Mouse (Mus musculus) natural killer cell, adult 2 months (primary cell): ENCODE measurements around the gene Ift74.
"Not testable (repeated sequence)": the region's sequence is repeated elsewhere in the genome, so short reads cannot be mapped to it uniquely, and the experiment has no call there.

ENCODE experiments used
- DNase-seq, 2 experiments: peaks; one replicate each; pipeline ENCODE4 v3.0.0; 2022; ENCODE audit warnings: low spot score in 2 of 2

Gene Ift74

GRCm38 (mm10) chr4:94613972-94614626, at the start of gene Ift74:
TSS of gene Ift74 (plus strand) at chr4:94614491.
- DNase-seq = peak; percentile 87 to 92

GRCm38 (mm10) chr4:94572677-94573076, 41.6 kb upstream of the Ift74 start:
- DNase-seq = no peak

- no peak for DNase-seq
Observed at GRCm38 (mm10) chr4:94591765-94592381, 22.4 kb upstream of the Ift74 start.

- DNase-seq = no peak
Observed at GRCm38 (mm10) chr4:94592709-94593108, 21.6 kb upstream of the Ift74 start.

GRCm38 (mm10) chr4:94601395-94601794, 12.9 kb upstream of the Ift74 start:
- peak in 1 of 2 experiments; percentile 8 for DNase-seq

GRCm38 (mm10) chr4:94602496-94603030, 11.7 kb upstream of the Ift74 start:
- DNase-seq = no peak

GRCm38 (mm10) chr4:94603031-94603629, 11.2 kb upstream of the Ift74 start, which contains the start of gene Plaa:
TSS of gene Plaa (minus strand) at chr4:94603244.
- DNase-seq = peak; percentile 80 to 87

- no peak for DNase-seq
Observed at GRCm38 (mm10) chr4:94604452-94605019, 9.8 kb upstream of the Ift74 start.

- DNase-seq = no peak
Observed at GRCm38 (mm10) chr4:94605591-94605990, 8.7 kb upstream of the Ift74 start.

- DNase-seq = no peak
Observed at GRCm38 (mm10) chr4:94610339-94610738, 4.0 kb upstream of the Ift74 start.

- no peak for DNase-seq
Observed at GRCm38 (mm10) chr4:94614627-94615006, 326 bp downstream of the Ift74 start.

GRCm38 (mm10) chr4:94620077-94620476, 5.8 kb downstream of the Ift74 start:
- DNase-seq = no peak

- DNase-seq = no peak
Observed at GRCm38 (mm10) chr4:94643141-94643540, 28.9 kb downstream of the Ift74 start.

- no peak for DNase-seq
Observed at GRCm38 (mm10) chr4:94649920-94650319, 35.6 kb downstream of the Ift74 start, which contains the start of gene Lrrc19. TSS of gene Lrrc19 (minus strand) at chr4:94650144.

- DNase-seq = not testable (repeated sequence)
Observed at GRCm38 (mm10) chr4:94650426-94651175, 36.3 kb downstream of the Ift74 start.

- DNase-seq = no peak
Observed at GRCm38 (mm10) chr4:94669718-94670117, 55.4 kb downstream of the Ift74 start.

- no peak for DNase-seq
Observed at GRCm38 (mm10) chr4:94680662-94681061, 66.4 kb downstream of the Ift74 start.

GRCm38 (mm10) chr4:94681181-94681580, 66.9 kb downstream of the Ift74 start:
- DNase-seq = no peak

- no peak for DNase-seq
Observed at GRCm38 (mm10) chr4:94682029-94682428, 67.7 kb downstream of the Ift74 start.

GRCm38 (mm10) chr4:94683305-94683704, 69.0 kb downstream of the Ift74 start:
- no peak for DNase-seq

- not testable (repeated sequence) for DNase-seq
Observed at GRCm38 (mm10) chr4:94689804-94690203, 75.5 kb downstream of the Ift74 start.

GRCm38 (mm10) chr4:94691078-94691477, 76.8 kb downstream of the Ift74 start:
- DNase-seq = no peak
